Mouse (Mus musculus) heart, postnatal 25 days (tissue): ENCODE data around the gene Gm20897. TPM values are rescaled to one million over a fixed set of nuclear protein-coding genes. Genes with fewer than 3 reads are reported as not detected.
"Not testable (repeated sequence)": the region's sequence is repeated elsewhere in the genome, so short reads cannot be mapped to it uniquely, and the experiment has no call there.

ENCODE experiments used
- DNase-seq: peaks from one replicate; pipeline ENCODE4 v3.0.0; 2022; ENCODE audit warnings: low spot score
- intact Hi-C: fragments of 180-260 bp; cut with DNase I; formaldehyde crosslinking; loops from one replicate; pipeline ENCODE4 v1.15.1; 2025
- total RNA-seq, 2 experiments: library from RNA; stranded (reverse); gene quantifications; 2 replicates each; pipeline ENCODE4 v1.2.3; 2021

Gm20897 gene
- total RNA-seq: not detected

GRCm38 (mm10) chrY:38502138-38502537 lies at the start of gene Gm20897:
TSS of gene Gm20897 (minus strand) at chrY:38502238.
- DNase-seq, intact Hi-C loops: not testable (repeated sequence)

Other genes with a start within 250 kb of the Gm20897 start
- gene Gm21732, start 73.5 kb upstream of the Gm20897 start, total RNA-seq: not detected